Mouse (Mus musculus): ENCODE measurements at regions not wholly inside any gene's neighbourhood (a gene's known extent, or its start where the extent isn't known, plus 50 kb on each side); places are given as distances from the start of the nearest gene placed in this dataset.
"Not testable (repeated sequence)": the region's sequence is repeated elsewhere in the genome, so short reads cannot be mapped to it uniquely, and the experiment has no call there.

DNA sequence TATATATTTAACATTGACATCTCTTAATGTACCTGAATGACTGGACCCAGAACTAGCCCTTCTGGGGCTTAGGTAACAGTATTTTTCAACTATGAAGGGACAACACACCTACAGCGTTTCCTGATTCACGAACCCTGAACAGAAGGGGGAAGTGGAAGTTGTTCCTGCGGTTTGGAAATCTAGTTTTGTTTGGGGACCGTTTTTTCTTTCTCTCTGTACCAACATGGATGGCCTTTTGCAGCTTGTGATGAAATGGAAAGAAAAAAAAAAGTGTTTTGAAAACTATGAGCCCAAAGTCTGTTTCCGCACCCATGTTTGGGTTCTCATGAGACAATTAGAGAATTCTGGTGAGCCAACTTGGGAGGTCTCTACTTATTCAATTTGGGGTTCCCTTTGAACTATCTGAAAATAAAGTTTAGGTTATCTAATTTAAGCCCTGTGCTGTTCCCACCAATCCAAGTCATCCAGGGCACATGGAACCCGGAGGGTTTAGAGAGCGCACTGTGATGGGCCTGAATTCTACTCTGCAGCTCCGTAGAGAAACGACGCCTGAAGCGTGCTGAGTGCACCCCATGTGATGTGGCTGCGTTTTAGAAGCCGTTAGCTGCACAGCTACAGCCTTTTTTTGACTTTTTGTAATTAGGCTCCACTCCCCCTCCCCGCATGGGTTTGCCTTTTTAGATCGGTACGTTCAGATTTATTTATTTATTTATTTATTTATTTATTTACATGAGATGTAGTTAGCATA is 137.0 kb upstream of the Rapgef5 start:
- no peak for DNase-seq

DNA sequence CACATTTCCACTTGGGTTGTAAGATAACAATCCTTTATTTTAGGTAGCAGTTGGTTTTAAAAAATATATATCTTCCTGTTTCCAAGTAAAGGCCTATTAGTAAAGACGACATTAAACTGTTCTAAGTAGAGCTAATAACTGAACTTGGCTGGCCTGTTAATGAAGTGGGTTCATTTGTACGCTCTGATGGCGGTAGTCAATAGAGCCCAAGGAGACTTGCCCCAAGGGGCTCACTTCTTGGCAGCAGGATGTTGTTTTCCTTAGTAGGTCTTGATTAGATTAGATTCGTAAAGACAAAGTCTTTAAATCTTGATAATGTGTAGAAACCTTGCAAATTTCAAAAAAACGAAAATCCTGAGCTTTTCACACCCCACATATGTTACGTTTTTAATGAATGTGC is 135.4 kb upstream of the Rapgef5 start:
- DNase-seq = no peak

DNA sequence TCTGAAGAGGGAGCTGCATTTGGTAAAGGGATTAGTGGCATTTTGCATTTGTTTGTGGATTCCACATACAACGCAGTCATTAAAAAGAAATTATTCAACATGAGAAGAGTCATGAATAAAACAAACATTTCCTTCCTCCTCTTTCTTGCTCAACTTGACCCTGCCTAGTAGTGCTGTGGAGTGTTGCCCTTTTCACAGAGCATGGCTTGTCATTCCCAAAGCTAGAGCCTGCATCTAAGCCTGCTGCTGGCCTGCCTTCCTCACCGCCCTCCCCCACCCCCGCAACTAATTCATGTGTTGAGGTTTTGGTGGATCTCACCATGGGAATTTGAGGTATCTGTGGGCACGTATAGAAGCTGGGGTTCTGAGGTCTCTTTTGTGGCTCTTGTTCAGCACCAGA is 133.6 kb upstream of the Rapgef5 start:
- not testable (repeated sequence) for DNase-seq

DNA sequence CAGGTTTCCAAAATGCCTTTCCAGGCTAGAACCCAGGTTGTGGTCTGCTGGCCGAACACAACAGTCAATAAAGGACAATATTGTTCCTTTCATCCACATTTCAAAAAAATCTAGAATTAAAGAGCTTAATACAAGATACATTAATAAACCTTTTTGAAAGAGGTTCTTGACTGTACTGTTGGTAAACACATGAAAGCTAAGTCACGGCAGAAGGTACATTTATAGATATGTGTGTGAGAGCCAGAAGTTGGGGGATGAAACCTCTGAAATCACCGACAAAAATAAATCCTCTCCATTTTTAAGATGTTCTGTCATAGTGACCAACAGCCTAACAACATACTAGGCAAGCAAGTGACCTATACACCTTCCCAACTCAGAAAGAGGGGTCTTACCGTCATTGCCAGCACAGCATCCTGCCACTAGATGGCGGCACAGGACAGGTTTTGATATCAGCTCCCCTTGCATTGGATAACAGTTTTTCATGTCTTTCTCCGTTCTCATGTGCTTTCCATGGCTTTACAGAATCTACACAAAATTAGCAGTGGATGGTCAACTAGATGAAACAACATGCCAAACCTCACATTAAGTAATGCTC is 131.1 kb upstream of the Rapgef5 start:
- peak; percentile 73 to 76 for DNase-seq

DNA sequence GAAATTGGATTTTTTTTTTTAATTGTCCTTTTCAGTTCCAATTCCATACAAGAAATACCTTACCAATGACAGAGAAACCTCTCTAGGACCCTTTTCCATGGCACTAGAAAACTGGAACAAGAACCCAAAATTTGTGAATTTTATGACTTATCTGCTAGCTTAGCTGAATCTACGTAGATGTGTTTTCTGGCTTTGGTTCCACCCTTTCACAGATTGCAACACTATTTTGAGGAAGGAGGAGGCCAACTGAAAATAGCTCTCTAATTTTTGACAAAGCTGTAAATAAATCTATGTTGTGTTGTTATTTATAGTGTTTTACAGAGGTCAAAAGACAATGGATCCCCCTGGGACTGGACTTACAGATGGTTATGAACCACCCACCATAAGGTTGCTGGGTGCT is 130.6 kb upstream of the Rapgef5 start:
- no peak for DNase-seq

DNA sequence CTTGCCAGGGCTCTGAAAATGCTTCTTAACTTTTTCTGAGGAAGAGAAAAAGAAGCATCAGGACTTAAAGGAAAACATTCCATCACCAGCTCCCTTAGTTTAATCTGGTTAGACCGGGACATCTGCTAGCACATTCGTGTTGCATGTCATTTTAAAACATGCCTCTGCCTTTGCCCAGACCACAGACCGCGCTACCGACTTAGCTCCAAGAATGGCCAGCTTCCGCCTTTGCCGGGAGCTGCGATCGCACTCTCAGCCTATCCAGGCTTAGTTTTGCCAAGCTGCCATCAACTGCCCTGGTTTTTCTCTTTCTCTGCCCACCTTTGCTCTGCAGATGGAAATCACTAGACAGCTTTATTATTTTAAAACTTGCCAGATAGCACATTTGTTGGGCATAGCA is 129.3 kb upstream of the Rapgef5 start:
- no peak for DNase-seq

DNA sequence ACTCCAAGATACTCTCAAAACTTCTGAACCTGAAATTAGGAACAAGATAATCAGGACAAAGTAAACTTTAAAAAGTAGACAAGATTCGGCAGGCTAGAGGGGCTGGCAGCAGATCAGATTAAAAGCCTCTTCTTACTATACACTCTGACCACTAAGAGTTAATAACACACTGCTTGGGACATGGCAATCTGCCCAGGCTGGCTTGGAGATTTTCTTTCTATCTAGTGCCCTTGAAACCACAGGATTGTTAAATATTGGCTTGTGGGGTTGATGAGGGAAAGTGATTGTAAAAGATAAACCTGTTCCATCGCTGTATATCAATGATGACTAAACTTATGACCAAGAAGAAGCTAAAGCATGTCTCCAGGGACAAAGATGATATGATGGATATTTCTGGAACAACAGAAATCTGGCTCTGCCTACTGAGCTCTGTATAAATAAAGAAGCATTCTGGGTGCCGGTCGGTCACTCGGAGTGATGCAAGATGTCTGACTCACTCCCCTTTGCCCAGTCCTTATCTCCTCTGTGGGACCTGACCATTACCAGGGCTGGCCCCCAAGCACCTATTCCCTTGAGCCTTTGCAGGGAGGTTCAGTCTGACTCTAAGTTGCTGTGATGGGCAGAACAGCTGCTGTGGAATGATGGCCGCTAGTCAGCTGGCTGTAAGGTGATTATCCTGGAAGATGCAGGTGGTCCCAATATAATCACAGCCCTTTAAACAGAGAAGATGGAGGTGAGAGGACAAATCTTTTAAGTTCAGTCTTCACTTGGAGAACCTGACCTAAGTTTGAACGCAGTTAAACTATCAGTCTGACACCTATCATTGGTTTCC is 126.5 kb upstream of the Rapgef5 start:
- DNase-seq = no peak

DNA sequence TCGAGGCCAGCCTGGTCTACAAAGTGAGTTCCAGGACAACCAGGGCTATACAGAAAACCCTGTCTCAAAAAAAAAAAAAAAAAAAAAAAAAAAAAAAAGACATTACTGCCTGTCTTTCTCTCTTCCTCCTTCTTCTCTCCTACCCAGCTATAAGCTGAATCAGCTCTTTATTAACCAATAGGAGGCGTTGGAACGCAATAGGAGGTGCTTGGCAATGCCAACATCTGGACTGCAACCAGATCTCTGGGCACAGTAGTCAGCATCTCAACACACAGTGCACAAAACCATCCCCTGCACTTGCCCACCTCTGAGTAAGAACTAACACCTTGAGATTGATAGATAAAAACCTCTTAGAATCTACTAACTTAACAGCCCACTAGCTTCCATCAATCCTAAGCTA is 118.8 kb upstream of the Rapgef5 start:
- DNase-seq = no peak

DNA sequence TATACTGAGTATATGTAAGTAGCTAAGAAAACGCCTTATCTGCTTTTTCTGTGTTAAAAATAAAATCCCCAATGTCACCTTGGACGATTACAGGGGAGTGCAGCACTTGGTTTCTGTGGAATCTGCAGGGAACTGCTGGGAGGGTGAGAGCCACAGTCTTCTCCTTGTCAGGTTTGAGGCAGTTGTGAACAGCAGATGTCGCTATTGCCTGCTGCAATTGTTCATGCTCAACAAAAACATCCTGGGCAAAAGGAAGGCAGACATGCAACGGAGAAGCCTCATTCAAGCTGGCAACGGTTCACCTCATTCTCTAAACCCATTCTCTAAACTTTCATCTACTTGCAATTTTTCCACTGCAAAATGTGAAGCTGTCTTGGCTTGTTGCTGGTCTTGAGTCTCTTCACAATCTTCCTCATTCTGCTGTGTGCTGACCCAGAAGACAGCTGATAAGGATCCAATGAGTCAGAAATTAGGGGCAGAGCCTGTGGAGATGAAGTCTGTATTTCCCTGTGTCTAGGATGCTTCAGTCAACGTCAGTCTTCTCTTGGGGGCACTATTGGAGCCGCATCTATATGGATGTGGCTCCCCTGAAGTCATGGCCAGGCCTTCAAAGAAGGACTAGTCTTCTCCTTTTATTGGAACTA is 112.6 kb upstream of the Rapgef5 start:
- DNase-seq = peak; percentile 56 to 66

DNA sequence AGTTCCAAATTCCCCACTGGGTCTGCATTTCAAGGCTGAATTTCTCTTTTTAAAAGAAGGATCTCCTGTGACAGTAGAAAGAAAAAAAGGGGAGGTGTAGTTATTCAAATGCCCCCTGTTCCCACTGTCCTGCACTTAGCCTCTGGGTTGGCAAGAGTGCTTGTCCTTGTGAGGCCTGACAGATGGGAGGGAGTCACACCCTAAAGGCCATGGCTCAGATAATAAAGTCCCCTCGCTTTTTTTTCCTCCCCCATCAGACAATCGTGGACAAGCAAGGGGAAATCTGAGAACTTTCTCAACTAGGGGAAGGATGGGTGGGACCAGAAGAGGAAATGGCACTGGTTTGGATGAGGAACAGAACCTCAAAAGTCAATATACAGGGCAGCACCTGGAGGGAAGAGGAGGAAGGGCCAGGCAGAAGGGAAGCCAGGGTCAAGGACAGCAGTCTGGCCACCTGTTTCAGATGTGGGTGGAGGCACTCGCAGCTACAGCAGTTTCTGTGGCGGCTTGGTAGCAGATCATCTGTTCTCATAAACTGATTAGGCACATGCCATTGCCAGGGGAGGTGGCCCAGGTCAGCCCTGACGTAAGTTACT is 112.0 kb upstream of the Rapgef5 start:
- DNase-seq = no peak

DNA sequence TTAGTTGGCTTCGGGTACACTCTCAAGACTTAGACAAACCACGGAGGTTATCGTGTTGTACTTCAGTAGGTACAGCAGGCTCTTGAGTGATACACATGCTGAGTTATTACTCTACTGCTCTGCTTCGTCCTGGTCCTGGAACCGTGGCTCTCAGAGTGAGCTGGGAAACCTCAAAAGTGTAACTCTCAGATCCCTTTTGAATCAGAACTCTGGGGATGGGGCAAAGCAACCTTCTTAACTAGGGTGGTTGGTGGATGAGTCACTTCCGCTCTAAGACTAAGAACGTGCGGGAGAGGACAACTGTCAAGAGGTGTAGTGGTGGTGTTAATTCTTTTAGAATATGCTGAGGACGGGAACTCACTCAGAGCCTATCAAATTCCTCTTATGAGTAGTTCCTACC is 109.4 kb upstream of the Rapgef5 start:
- no peak for DNase-seq

DNA sequence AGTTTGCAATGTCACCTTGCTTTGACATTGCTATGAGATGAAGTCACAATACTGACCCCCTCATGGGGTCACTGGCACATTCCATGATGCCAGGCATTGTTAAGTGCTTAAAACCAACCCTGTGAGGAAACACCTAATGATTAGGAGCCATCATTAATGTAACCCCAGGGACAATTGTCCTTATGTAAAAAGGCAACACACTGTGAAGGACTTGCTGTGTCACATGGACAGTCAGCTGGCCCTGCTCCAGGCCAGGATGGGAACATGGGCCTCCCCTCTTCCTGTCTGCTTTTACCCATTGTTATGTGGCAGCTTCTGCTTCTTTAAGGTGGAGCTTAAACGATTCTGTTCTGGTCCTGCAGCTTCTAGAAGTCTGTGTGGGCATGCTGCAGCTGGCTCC is 105.7 kb upstream of the Rapgef5 start:
- DNase-seq = no peak

DNA sequence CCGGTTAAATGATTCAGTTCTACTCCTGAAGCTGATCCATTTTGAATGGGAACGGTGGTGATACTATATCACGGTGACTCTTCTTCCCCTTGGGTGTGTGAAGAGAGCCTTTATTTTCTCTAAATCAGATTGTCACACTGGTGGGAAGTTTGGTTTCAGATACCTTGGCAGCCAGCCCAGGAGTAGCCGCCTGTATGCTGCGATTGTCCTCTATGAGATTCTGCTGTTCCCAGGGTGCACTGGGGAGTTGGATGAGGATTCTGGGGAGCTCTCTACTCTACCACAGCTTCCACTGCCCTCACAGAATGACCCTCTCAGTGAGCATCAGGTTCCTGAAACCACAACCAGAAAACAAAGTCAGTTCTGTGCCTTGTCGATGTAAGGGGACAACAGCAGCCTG is 104.0 kb upstream of the Rapgef5 start:
- DNase-seq = no peak

DNA sequence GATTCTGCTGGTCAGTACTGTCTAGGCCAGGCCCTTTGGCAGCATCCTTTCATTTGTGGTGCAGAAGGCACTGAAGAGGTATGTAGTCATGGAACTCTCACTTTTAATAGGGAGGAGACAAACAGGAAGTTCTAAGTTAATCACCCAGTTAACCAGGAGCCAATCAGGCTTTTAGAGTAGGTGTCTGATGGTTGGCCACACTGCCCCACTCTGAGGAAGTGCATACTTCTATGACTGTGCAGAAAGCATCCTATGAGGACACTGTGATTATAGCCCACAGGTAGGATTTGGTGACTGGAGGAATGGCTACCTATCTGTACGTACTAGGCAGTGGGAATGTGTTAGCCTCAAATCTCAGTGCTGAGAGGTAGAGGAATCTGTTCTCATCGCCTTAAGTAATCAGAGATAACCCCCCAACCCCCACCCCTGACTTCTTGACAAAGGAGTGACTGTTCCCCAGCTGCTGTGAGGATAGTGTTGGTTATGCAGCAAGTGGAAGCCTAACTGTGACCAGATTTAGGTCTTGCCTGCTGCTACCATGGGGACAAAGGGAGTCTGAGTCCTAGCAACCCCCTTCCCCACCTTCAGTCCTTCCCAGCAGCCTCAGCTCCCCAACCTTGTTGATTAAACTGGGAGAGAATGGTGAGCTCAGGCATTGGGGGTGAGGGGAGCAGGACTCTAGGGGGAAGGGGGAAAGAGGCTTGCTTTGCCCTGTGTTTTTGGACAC is 103.3 kb upstream of the Rapgef5 start:
- DNase-seq = no peak

DNA sequence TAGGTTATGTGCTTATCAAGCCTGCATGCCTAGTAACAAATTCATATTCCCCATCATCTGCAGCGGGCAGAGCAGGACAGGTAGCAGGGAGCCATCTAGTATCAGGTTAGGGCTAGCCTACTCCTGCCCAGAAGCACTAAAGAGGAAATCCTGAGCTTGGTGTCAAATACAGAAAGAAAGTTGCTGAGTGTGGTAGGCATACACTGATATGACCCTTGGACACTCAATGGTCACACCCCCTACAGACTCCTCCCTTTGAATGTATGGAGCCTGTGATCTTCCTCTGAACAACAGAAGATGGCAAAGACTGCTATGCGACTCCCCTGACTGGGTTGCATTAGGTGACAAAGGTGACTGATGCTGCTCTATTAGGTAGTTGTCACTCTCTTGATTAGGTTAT is 102.3 kb upstream of the Rapgef5 start:
- no peak for DNase-seq

DNA sequence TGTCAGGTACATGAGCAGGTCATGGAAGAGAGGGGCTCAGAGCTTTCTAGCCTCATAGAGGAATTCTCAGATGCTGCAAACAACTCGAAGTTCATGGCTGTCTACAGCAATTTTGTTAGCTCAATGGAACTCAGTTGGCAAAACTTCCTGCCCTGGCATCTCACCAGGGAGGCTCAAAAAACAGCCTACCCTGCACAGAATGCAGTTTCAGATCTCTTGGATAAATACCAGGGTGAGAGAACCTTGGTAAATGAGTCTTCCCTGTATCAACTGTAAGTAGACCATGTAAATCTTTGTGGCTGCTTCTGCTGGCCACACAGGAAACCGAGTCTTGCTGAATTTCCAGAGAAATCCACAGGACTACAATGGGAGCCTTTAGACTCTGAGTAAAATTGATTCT is 101.1 kb upstream of the Rapgef5 start:
- DNase-seq = no peak

DNA sequence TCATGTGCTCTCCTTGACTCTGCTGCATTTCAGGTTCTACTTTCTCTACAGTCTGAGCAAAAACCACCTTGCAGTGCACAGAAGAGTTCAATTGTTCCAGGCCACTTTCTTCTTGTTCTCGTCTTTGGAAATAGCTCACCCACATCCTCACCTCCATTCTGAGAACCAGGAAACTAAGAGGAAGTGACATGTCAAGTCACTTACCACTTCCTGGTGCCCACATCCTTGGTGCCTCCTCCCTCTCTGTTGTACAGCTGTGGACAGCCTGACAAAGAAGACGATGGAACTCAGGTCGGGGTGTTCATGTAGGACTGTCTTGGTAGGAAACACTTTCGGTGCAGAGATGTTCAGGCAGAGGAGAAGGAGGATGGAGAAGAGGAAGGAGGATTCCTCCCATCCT is 98.3 kb upstream of the Rapgef5 start:
- no peak for DNase-seq

DNA sequence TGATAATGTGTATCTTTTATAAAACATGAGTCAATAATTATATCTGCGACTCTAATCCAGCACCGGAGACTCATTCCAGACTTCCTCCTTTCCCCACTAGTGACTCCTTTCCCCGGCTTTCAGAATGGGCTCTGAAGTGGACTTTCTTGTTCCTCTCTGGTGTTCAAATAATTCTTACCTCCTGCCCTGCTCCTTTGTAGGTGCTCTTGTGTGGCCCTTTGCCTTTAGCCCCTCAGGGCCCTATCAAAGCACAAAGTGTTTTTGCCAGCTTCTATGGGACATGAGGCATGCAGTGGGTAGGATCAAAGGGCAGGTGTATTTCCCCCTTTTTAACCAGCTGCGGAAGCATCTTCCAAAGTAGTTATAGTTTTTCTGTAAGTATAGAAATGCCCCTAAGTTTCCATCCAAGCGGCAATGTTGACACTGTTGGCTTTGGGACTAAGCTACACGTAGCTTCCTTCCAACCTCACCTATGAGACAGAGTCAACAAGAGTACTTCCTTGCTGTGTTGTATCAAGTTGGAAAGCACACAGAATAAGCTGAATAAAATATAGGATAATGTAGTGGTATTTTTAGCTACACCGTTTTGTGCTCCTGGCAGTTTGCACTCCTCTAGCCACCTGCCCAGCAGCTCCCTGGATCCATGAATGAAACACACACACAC is 93.8 kb upstream of the Rapgef5 start:
- DNase-seq = no peak

DNA sequence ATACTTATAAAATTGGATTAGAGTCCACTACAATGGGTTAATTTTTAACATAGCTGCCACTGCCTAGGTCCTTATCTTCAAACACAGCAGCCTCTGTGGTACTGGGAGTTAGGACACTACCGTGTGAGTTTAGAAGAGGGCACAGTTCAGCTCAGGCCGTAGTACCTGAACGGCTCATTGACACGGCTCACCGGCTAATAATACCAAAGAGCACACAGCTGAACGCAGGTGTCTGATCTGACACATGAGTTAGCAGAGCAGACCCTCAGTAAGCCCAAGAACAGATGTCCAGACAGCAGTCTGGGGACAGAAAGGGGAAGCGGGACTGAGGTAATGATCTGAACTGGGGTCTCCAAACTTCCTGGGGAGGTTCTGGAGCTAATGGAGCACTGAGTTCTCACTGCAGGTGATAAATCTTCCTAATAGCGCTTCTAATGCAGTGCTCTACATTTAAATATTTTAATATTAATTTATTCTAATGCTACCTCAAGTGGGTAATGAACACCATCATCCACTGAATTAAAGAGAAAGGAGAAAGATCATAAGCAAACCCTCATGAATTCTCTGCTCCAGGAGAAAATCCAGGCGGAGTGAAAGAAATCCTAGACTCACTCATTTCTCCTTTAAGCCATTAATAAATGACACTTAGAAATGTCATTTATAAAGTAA is 90.8 kb upstream of the Rapgef5 start:
- DNase-seq = no peak

DNA sequence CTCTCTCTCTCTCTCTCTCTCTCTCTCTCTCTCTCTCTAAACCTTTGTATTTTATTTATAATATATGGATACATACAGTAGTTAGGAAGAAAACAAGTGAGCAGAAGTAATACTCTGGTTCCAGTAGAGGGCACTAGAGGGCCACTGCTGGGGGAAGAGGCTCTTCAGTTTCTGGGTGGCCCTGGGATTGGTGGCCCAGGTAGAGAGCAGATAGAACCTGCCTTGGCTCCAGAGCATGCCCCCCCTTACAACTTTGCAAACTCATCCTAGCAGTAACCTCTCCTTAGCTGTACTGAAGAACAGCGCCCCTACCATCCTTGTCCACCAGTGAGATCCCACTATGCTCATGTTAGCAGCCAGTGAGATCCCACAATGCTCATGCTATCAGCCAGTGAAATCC is 88.8 kb upstream of the Rapgef5 start:
- peak; percentile 33 to 36 for DNase-seq

DNA sequence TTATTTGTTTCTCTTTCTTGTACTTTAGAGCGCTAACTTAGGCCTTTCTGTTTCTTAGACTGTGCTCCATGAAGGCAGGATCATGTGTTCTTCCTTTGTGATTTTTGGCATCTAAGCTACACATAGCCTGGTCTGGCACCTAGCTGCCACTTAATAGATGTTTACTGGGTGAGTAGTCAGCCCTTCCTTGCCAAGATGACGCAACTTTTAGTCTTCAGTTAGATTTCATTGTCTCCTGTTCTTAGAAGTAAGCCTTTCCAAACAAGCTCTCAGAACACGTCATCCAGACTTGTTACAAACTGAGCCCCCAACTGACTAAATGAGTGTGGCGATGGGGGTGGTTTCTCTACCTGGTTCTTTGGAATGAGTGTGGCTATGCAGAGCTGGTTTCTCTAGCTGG is 85.4 kb upstream of the Rapgef5 start:
- DNase-seq = no peak
